Mouse (Mus musculus) spleen, adult 2 months (tissue): ENCODE measurements around the gene Aco1.

Source experiments
- CTCF ChIP-seq: fragments of 200-500 bp; IDR thresholded peaks from 2 replicates; pipeline ENCODE4 v1.5.1; 2011; ENCODE audit warnings: mild to moderate bottlenecking, inconsistent platforms; ENCODE audit not compliant: insufficient read depth, insufficient read length, insufficient replicate concordance; ENCODE audit errors: extremely low read depth
- POLR2A ChIP-seq: fragments of 200-500 bp; IDR thresholded peaks from 2 replicates; pipeline ENCODE4 v1.6.1; 2011; ENCODE audit warnings: low read depth, low read length, inconsistent platforms

DNA sequence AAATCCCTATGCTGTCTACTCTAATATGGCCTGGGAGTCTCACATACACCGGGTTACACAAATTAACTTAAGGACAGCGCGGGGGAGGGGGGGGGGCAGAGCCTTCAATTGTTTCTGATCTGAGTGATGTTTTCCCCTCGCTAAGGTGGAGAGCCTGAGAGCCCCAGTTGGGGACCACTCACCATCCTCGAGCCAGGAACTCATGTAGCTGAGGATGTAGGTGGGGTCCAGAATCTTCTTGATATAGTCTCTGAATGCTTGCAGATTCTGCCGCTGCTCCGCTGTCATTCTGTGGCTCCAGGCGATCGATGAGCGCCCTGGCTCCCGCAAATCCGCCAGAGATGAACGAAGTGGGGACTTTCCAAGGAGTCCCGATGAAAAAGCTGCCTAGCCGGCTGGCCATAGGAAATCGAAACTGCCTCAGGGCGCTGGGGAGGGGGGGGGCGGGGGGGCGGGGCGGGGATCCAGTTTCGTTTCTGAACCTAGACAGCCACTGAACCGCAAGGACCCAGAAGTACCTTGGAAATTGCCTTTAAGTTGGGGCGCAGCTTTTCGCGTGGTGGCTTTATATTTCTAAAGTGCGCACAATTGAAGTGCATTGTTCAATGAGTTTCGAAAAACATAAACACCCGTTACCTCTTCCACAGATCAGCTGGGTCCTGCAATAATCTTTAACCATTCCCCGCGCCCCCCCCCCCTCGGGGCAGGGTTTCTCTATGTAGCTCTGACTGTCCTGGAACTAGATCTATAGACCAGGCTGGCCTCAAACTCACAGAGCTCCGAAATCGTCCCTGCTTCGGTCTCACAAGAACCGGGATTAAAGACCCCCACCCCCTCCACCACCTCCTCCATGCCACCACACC is 96.8 kb downstream of the Aco1 start, which contains the start of gene Ddx58:
- TF ChIP-seq CTCF = no peak
- TF ChIP-seq POLR2A = no peak; the same call in 1 of the 2 replicates
